Mouse (Mus musculus) G1E (cell line): ENCODE measurements around the gene Eif4b.

Experiments
- CTCF ChIP-seq: IDR thresholded peaks from 2 replicates; pipeline ENCODE4 v1.5.1; 2012; ENCODE audit warnings: low read depth, low read length, inconsistent platforms, mixed read lengths
- GATA1 ChIP-seq: IDR thresholded peaks from 2 replicates; pipeline ENCODE4 v1.6.1; 2012; ENCODE audit warnings: borderline replicate concordance, low read length, inconsistent platforms, mixed read lengths
- POLR2AphosphoS5 ChIP-seq: IDR thresholded peaks from 2 replicates; pipeline ENCODE4 v1.6.1; 2012; ENCODE audit warnings: low read depth, low read length, inconsistent platforms; ENCODE audit not compliant: insufficient replicate concordance

GRCm38 (mm10) chr15:102040277-102040676, 33.3 kb upstream of the Eif4b start:
- TF ChIP-seq CTCF: no peak
- TF ChIP-seq GATA1: no peak
- TF ChIP-seq POLR2AphosphoS5: no peak
